Mouse (Mus musculus): ENCODE measurements around the gene Zfyve19. TPM values are rescaled to one million over a fixed set of nuclear protein-coding genes. Genes with fewer than 3 reads are reported as not detected.

Gene Zfyve19
- polyA plus RNA-seq, 1 experiment from 2014 or later: 58.9 TPM

GRCm38 (mm10) chr2:119173991-119174651 lies 34.3 kb upstream of the Zfyve19 start, which contains the start of gene Gm14137:
Gene Gm14137 (plus strand): TSS chr2:119174509.
- H3K4me3 ChIP-seq: no peak within 1 kb of the TSS
- peaks cover 12% of the 10 kb centered on the region; the same call in 1 of the 2 replicates for H3K27me3 ChIP-seq
- H3K4me2 ChIP-seq: 0 out of 2 replicates have a peak within 1 kb of the TSS, but pooled peaks have one; percentile 34
- H3K9ac ChIP-seq: peak within 1 kb of the TSS; percentile 13; the same call in 1 of the 2 replicates
- peaks cover 27% of the 10 kb centered on the region for H3K36me3 ChIP-seq
- 35% methylated on average over 8 of the region's 8 CpGs for WGBS
- H3K27ac ChIP-seq (replicated peaks): 0 out of 2 replicates have a peak within 1 kb of the TSS, but pooled peaks have one; percentile 30
- H3K9me3 ChIP-seq: no peaks in the 10 kb centered on the region
- 0 out of 2 replicates have a peak, but pooled peaks have one; percentile 5 for ATAC-seq (ENCODE audit: low read depth)
- peaks cover 43% of the 10 kb centered on the region for H3K4me1 ChIP-seq (replicated peaks)

GRCm38 (mm10) chr2:119174866-119175265 lies 33.6 kb upstream of the Zfyve19 start:
- Histone ChIP-seq H3K36me3 (peaks cover 35% of the 10 kb centered on the region), H3K4me3 (no peak overlapping the region), H3K9ac (no peak overlapping the region), H3K27ac (replicated peaks) (no peak overlapping the region), H3K4me1 (replicated peaks) (peaks cover 43% of the 10 kb centered on the region), H3K4me2 (no peak overlapping the region), H3K27me3 (peaks cover 5% of the 10 kb centered on the region; the same call in 1 of the 2 replicates), H3K9me3 (no peaks in the 10 kb centered on the region)
- WGBS: 58% methylated on average over 14 of the region's 14 CpGs
- ATAC-seq (ENCODE audit: low read depth): no peak

DNA sequence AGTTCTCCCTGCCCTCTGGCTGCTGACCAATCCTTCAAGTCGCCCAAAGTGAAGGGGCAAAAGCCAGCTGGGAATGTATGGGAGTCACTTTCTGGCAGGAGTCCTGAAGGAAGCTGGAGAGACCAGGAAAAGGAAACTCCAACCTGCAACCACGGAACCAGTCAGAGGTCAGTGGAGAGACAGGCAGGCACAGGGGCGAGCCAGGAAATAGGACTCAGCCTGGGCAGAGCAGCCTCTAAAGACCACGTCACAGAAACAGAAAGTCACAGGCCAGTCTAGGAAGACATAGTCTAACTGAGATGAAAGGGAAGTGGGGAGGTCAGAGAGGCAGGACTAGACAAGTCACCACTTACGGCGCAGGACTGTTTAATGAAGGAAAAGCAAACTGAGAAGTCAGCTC lies 32.8 kb upstream of the Zfyve19 start:
- no peak overlapping the region for H3K4me2 ChIP-seq
- 77% methylated on average over 6 of the region's 6 CpGs for WGBS
- 0 out of 2 replicates have a peak, but pooled peaks cover 4% of the 10 kb centered on the region for H3K27me3 ChIP-seq
- H3K4me3 ChIP-seq: no peak overlapping the region
- no peak overlapping the region for H3K9ac ChIP-seq
- H3K27ac ChIP-seq (replicated peaks): no peak overlapping the region
- H3K9me3 ChIP-seq: no peaks in the 10 kb centered on the region
- peaks cover 42% of the 10 kb centered on the region for H3K36me3 ChIP-seq
- no peak for ATAC-seq (ENCODE audit: low read depth)
- peaks cover 43% of the 10 kb centered on the region for H3K4me1 ChIP-seq (replicated peaks)

DNA sequence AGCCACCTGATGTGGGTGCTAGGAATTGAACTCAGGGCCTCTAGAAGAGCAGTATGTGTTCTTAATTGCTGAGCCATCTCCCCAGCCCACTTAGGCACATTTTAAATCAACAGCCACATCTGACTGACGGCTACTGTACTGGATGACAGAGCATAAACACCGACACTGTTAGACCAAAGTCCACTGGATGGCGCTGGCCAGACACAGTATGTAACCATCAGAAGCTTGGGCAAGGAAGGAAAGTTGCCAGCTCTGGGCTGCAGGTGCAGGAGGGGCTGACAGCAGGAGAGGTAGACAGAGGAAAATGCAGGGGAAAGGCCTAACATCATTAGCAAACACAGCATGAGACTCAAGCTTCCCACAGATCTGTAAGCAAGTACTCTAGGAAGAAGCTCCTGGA lies 31.7 kb upstream of the Zfyve19 start:
- Histone ChIP-seq H3K4me2 (no peak overlapping the region), H3K27me3 (0 out of 2 replicates have a peak, but pooled peaks cover 4% of the 10 kb centered on the region), H3K9me3 (no peaks in the 10 kb centered on the region), H3K4me1 (replicated peaks) (peaks cover 35% of the 10 kb centered on the region), H3K27ac (replicated peaks) (no peak overlapping the region), H3K36me3 (peaks cover 47% of the 10 kb centered on the region), H3K4me3 (no peak overlapping the region), H3K9ac (no peak overlapping the region)
- WGBS: 58% methylated on average over 3 of the region's 3 CpGs
- ATAC-seq (ENCODE audit: low read depth): no peak

DNA sequence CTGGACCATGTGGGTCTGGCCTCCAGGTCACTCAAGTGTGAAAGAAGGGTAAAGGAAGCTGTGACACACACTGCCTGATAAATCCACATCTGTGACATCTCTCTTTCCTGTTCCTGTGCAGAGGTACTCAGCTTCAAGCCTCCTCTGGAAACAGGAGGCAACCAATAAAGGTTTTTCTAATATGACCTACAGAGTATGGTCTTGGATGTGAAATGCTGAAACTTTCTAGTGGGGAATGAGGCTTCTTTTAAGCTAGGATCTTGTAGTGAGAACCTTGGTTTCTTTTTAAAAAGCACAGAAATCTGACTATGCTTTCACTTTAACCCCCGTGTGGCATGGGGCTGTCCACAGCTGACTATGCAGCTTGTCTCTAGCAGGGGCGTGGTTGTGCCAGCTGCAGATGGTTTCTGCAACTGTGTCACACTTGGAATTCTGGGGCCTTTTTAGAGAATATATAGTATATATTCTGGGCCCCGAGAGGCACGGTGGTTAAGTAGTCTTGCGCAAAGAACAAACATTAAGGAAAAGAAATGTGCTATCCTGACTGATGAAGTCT lies 31.0 kb upstream of the Zfyve19 start:
- no peak overlapping the region for H3K27ac ChIP-seq (replicated peaks)
- H3K36me3 ChIP-seq: peaks cover 52% of the 10 kb centered on the region
- H3K27me3 ChIP-seq: 0 out of 2 replicates have a peak, but pooled peaks cover 4% of the 10 kb centered on the region
- H3K4me1 ChIP-seq (replicated peaks): peaks cover 28% of the 10 kb centered on the region
- H3K9me3 ChIP-seq: no peaks in the 10 kb centered on the region
- no peak for ATAC-seq (ENCODE audit: low read depth)
- 94% methylated on average over 5 of the region's 5 CpGs for WGBS
- H3K9ac ChIP-seq: no peak overlapping the region
- no peak overlapping the region for H3K4me2 ChIP-seq
- H3K4me3 ChIP-seq: no peak overlapping the region

DNA sequence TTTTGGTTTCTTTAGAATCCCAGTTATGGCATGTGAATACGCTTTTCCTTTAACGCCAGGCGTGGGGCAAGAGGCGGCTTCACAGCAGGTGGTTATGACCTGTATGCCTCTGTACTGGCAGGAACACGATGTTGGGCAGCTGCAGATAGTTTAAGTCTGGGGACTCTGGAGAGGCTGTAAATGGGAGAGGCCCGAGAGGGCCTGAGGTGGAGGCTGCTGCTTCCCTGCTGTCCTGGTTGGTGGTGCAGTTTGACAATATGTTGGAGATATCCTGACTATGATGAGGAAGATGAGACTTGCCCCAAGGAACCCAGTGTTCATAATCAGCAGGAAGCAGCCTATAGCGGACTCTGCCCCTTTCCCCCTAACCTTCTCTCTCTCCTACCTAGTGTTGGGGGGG lies 25.5 kb upstream of the Zfyve19 start:
- H3K27me3 ChIP-seq: no peaks in the 10 kb centered on the region
- no peak overlapping the region for H3K27ac ChIP-seq (replicated peaks)
- WGBS: 70% methylated on average over 7 of the region's 7 CpGs
- no peak overlapping the region for H3K4me2 ChIP-seq
- H3K9me3 ChIP-seq: no peaks in the 10 kb centered on the region
- H3K36me3 ChIP-seq: peaks cover 67% of the 10 kb centered on the region
- H3K4me3 ChIP-seq: no peak overlapping the region
- ATAC-seq (ENCODE audit: low read depth): no peak
- H3K4me1 ChIP-seq (replicated peaks): no peaks in the 10 kb centered on the region
- no peak overlapping the region for H3K9ac ChIP-seq

DNA sequence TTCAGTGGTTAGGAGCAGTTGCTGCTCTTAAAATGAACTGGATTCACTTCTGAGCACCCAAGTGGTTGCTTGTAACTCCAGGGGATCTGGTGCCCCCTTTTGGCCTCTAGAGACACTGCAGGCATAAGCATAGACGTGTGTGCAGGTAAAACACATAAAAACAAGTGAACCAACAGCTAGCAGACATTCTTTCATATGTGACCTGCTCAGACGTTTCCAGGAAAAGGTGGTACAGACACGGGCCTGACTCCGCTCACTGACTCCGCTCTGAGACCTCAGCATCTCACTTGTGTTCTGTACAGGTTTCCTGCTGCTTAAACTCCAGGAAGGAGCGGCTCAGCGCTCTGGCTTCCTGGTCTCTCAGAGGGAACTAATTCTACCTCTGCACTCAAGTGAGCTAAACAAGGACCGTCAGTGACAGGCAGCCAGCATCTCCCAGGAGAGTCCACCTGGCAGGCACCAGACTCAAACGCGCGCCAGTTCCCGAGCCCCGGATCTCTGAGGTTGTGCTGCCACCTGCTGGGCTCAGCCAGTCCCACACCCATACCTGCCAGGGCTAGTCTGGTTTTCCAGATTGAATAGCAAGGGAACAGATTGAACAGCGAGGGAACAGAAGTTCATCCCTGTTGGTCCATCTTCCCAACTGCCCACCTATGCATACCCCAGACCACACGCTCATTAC lies 19.2 kb upstream of the Zfyve19 start:
- no peak overlapping the region for H3K27ac ChIP-seq (replicated peaks)
- 11% methylated on average over 15 of the region's 15 CpGs for WGBS
- H3K9ac ChIP-seq: 0 out of 2 replicates have a peak overlapping the region, but pooled peaks have one; percentile 36
- H3K4me2 ChIP-seq: peak overlapping the region; percentile 60
- H3K4me3 ChIP-seq: peak overlapping the region; percentile 29
- no peaks in the 10 kb centered on the region for H3K27me3 ChIP-seq
- H3K4me1 ChIP-seq (replicated peaks): peaks cover 8% of the 10 kb centered on the region; the same call in 1 of the 2 replicates
- peaks cover 16% of the 10 kb centered on the region for H3K36me3 ChIP-seq
- ATAC-seq (ENCODE audit: low read depth): peak; percentile 90
- no peaks in the 10 kb centered on the region for H3K9me3 ChIP-seq

GRCm38 (mm10) chr2:119190969-119191368 lies 17.4 kb upstream of the Zfyve19 start:
- Histone ChIP-seq H3K4me1 (replicated peaks) (peaks cover 8% of the 10 kb centered on the region; the same call in 1 of the 2 replicates), H3K9me3 (no peaks in the 10 kb centered on the region), H3K27me3 (no peaks in the 10 kb centered on the region), H3K4me3 (no peak overlapping the region), H3K36me3 (peaks cover 2% of the 10 kb centered on the region; the same call in 1 of the 2 replicates), H3K9ac (no peak overlapping the region), H3K27ac (replicated peaks) (no peak overlapping the region), H3K4me2 (no peak overlapping the region)
- WGBS: 88% methylated on average over 5 of the region's 5 CpGs
- no peak for ATAC-seq (ENCODE audit: low read depth)

DNA sequence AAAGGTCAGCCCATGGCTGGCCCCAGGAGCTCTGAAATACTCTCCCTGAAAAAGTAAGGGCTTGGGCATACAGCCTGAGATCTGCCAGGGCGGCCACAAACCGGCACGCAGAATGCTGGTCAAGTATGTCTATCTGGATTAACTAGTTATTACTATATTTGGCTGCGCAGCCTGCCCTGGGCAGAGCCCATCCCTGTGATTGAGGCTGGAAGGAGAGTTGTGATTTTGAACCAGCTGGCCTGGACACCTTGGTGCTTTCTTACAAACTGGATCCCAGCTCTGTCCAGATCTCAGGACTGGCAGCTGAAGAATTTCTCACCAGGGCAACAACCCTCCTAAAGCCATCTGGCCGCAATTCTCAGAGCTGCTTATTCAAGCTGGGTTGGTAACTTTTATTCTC lies 14.3 kb upstream of the Zfyve19 start:
- H3K36me3 ChIP-seq: no peaks in the 10 kb centered on the region
- no peak overlapping the region for H3K9ac ChIP-seq
- no peak overlapping the region for H3K4me3 ChIP-seq
- H3K4me1 ChIP-seq (replicated peaks): peaks cover 6% of the 10 kb centered on the region
- no peak for ATAC-seq (ENCODE audit: low read depth)
- H3K27me3 ChIP-seq: no peaks in the 10 kb centered on the region
- H3K9me3 ChIP-seq: no peaks in the 10 kb centered on the region
- no peak overlapping the region for H3K4me2 ChIP-seq
- H3K27ac ChIP-seq (replicated peaks): no peak overlapping the region
- WGBS: 94% methylated on average over 5 of the region's 5 CpGs

DNA sequence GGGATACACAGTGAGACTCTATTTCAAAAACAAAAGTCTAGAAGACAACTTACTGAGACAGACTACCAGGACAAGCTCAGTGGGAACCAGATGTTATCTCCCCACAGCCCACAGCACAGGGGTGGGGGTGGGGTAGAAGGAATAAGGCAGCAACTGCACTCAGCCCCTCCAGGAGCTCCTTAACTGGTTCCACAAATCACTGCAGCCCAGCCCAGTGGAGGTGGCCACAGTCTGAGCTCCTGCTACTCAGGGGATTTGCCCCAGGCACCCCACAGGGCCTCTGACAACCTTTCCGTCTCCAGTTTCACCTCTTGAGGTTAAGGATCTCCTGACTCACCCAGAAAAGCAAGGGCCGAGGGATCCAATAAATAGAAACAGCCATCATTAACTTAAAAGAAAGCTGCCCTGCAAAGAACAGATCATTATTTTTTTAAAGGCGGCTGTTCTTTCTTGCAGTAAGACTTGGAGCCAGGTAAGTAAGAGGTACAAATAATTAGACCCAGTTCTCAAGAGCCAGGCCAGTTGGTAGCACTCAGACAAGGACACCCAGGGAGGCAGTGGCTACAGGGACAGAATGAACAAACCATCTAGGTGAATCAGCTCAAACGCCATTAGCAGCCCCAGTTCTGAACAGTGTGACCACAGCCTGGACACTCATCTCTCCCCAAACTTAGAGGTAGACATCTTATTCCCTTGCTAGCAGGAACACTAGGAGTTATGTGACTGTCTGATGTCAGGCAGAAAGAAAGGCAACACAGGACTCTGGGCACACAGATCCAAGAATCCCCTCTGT lies 11.9 kb upstream of the Zfyve19 start:
- ATAC-seq (ENCODE audit: low read depth): no peak
- Histone ChIP-seq H3K4me1 (replicated peaks) (peaks cover 4% of the 10 kb centered on the region; the same call in 1 of the 2 replicates), H3K4me3 (no peak overlapping the region), H3K9ac (no peak overlapping the region), H3K4me2 (no peak overlapping the region), H3K9me3 (no peaks in the 10 kb centered on the region), H3K27ac (replicated peaks) (no peak overlapping the region), H3K27me3 (no peaks in the 10 kb centered on the region), H3K36me3 (no peaks in the 10 kb centered on the region)
- 33% methylated on average over 4 of the region's 4 CpGs for WGBS

- Histone ChIP-seq H3K9me3 (no peaks in the 10 kb centered on the region), H3K4me1 (replicated peaks) (peaks cover 4% of the 10 kb centered on the region; the same call in 1 of the 2 replicates), H3K36me3 (no peaks in the 10 kb centered on the region), H3K9ac (no peak overlapping the region), H3K27ac (replicated peaks) (no peak overlapping the region), H3K27me3 (no peaks in the 10 kb centered on the region), H3K4me3 (no peak overlapping the region), H3K4me2 (no peak overlapping the region)
- ATAC-seq (ENCODE audit: low read depth): no peak
- WGBS: 90% methylated on average over 1 of the region's 1 CpGs
Observed at GRCm38 (mm10) chr2:119197493-119197892, 10.9 kb upstream of the Zfyve19 start.

All from neural tube, embryonic 13.5 days (tissue).